Mouse (Mus musculus): ENCODE measurements around the gene Cypt4.
"Not testable (repeated sequence)": the region's sequence is repeated elsewhere in the genome, so short reads cannot be mapped to it uniquely, and the experiment has no call there.

Cypt4 gene

GRCm38 (mm10) chr9:24624896-24625295 is at the start of gene Cypt4:
Cypt4 (plus strand) TSS chr9:24625196.
- DNase-seq (ENCODE audit: low spot score) = peak; percentile 33

- DNase-seq (ENCODE audit: low spot score) = not testable (repeated sequence)
These were observed 12.3 kb downstream of the Cypt4 start for GRCm38 (mm10) chr9:24637341-24637740.
